Mouse (Mus musculus): ENCODE measurements around the gene Wasf2.

Wasf2 gene

GRCm38 (mm10) chr4:133127079-133127478, 3.2 kb upstream of the Wasf2 start:
- no peak for DNase-seq (ENCODE audit: low spot score)

DNA sequence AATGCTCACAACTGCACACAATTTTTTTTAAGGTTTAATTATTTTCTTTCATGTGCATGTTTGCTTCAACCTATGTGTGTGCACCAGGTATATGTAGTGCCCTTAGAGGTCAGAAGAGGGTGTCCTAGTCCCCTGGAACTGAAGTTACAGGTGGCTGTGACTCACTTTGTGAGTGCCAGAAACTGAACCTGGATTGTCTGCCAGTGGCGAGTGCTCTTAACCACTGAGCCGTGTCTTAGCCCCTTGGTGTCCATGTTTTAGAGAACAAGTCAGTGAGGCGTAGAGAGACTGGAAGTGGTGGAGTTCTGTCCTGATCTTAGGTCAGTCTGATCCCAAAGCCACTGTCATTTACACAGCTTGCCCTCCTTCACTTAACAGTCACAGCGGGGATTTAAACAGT, 2.4 kb upstream of the Wasf2 start:
- no peak for DNase-seq (ENCODE audit: low spot score)

DNA sequence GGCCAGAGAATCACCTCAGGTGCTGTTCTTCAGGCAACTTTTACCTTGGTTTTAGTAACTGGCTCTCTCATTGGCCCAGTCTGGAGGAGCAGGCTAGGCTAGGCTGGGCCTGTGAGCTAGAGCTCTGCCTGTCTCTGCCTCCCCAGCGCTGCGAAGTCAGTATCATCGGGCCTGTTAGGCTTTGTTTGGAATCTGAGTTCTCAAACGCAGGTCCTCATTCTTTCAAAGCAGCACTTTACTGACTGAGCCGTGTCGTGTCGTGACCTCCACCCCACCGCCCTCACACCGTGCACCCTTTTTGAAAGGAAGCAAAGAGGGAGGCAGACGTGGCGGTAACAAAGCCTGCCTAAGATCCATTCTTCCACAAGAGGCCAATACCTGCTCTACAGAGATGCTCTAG, 914 bp upstream of the Wasf2 start:
- no peak for DNase-seq (ENCODE audit: low spot score)

- no peak for DNase-seq (ENCODE audit: low spot score)
These were observed 811 bp downstream of the Wasf2 start for GRCm38 (mm10) chr4:133130890-133131741.

GRCm38 (mm10) chr4:133132027-133132426, 1.7 kb downstream of the Wasf2 start:
- DNase-seq (ENCODE audit: low spot score): no peak

GRCm38 (mm10) chr4:133136946-133137345, 6.6 kb downstream of the Wasf2 start:
- DNase-seq (ENCODE audit: low spot score): no peak

DNA sequence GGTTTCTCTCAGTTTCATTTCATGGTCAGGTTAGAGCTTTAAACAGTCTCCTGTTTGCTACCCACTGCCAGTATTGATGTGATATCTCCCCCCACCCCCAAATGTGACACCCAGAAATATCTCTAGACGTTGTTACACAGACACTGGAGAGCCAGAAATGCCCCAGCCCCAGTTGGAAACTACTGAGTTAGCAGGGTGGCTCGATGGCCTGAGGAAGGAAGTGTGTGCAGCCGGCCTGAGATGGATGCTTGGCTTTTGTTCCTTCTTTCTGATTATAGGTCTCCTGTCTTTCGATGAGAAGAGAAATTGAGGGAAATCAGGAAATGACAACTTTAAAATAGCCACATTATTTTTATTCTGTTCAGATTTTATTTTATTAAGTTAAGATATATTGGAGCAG, 8.7 kb downstream of the Wasf2 start:
- no peak for DNase-seq (ENCODE audit: low spot score)

GRCm38 (mm10) chr4:133155006-133155405, 24.7 kb downstream of the Wasf2 start:
- no peak for DNase-seq (ENCODE audit: low spot score)

DNA sequence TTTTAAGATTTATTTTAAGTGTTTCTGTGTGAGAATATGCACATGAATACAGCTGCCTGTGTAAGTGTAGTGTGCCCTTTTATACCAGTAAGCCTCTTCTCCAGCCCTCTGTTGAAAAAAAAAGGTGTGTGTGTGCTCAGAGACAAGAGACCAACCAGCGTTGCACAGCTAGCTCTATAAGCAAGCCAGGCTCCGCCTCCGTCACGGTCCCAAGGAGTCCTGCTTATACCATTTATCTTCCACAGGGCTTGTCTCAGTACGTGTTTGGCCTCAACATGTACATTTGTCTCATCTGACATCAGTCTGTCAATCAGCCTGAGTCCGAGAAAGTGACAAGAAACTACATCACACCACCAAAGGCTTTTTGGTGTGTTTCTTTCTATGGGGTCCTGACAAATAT, 25.4 kb downstream of the Wasf2 start:
- DNase-seq (ENCODE audit: low spot score): no peak

- DNase-seq (ENCODE audit: low spot score): no peak
These were observed 26.1 kb downstream of the Wasf2 start for GRCm38 (mm10) chr4:133156422-133156821.

- DNase-seq (ENCODE audit: low spot score): no peak
These were observed 26.5 kb downstream of the Wasf2 start for GRCm38 (mm10) chr4:133156831-133157230.

DNA sequence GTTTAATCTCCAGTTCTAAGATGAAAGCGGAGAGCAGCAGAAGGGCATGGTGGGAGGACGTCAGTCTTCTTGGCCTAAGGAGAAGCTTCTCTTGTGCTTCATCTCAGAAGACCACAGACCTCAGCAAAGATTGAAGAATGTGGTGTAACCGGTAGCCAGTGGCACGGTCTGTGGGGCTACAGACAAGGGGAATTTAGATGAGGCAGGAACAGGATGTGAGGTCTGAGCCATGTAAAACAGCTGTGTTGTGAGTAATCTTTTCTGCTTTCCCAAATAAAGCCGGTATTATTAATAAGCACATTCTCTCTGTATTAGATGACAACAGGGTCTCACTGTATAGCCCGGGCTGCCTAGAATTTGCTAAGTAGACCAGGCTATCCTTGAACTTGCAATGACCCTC, 28.8 kb downstream of the Wasf2 start:
- no peak for DNase-seq (ENCODE audit: low spot score)

- no peak for DNase-seq (ENCODE audit: low spot score)
These were observed 29.3 kb downstream of the Wasf2 start for GRCm38 (mm10) chr4:133159646-133160045.

DNA sequence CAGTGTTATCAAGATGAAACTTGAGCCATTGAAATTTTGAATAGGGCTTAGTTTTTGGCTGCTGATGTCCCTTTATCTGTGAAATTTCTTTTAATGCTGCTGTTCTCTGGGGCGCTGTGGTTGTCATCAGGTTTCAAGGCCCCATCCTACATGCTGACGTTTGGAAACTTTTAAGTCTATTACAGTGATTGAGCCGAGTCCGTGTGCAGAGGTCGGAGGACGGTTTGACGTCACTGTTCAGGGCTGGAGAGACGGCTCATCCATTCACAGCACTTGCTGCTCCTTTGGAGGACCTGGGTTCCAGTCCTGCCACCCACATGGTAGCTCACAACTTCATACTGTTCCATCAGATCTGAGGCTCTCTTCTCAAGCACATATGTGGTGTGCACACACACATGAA, 29.9 kb downstream of the Wasf2 start:
- no peak for DNase-seq (ENCODE audit: low spot score)

GRCm38 (mm10) chr4:133160821-133161220, 30.5 kb downstream of the Wasf2 start:
- no peak for DNase-seq (ENCODE audit: low spot score)

DNA sequence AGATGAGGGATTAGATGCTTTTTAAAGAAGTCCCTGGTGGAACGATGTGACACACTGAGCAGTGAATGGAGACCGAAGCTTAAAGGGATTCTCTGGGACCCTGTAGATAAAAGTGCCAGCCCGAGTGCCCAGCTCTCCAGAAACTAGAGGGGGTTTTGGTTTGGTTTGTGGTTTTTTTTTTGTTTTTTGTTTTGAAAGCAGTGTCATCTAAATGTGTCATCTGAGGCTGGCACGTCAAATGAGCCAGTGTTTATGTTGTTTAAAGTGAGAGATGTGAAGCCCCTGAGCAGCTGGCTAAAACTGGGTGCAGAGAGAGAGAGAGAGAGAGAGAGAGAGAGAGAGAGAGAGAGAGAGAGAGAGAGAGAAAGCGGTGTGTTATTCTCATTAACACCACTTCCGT, 31.9 kb downstream of the Wasf2 start:
- DNase-seq (ENCODE audit: low spot score): no peak

- DNase-seq (ENCODE audit: low spot score): no peak
These were observed 36.5 kb downstream of the Wasf2 start for GRCm38 (mm10) chr4:133166773-133167172.

- DNase-seq (ENCODE audit: low spot score): no peak
These were observed 39.1 kb downstream of the Wasf2 start for GRCm38 (mm10) chr4:133169237-133170055.

DNA sequence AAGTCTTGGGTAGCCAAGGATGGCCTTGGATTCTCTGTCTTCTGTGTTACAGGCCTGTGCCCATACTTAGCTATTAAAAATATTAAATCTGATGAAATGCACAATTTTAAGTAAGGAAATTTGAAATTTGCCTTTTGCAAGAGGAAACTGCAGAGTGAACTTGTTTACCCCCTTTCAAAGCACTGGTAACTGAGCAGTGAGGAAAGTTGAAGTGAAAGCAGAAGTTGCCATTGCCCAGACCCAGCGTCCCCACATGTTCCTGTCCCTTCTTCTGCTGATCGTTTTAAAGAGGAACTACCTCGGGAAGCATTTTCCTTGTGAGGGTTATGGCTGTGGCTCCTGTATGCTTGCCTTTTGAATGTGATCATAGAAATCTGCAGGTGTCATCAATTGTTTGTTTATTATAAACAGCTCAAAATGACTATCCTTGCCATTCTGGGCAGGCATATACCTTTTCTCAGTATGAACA, 39.8 kb downstream of the Wasf2 start:
- no peak for DNase-seq (ENCODE audit: low spot score)

GRCm38 (mm10) chr4:133170616-133171015, 40.3 kb downstream of the Wasf2 start:
- no peak for DNase-seq (ENCODE audit: low spot score)

- DNase-seq (ENCODE audit: low spot score): no peak
These were observed 42.1 kb downstream of the Wasf2 start for GRCm38 (mm10) chr4:133172451-133172850.

GRCm38 (mm10) chr4:133174361-133174760, 44.1 kb downstream of the Wasf2 start:
- DNase-seq (ENCODE audit: low spot score): no peak

GRCm38 (mm10) chr4:133175274-133175673, 45.0 kb downstream of the Wasf2 start:
- no peak for DNase-seq (ENCODE audit: low spot score)
